Mouse (Mus musculus): ENCODE measurements at regions not wholly inside any gene's neighbourhood (a gene's known extent, or its start where the extent isn't known, plus 50 kb on each side); places are given as distances from the start of the nearest gene placed in this dataset.

GRCm38 (mm10) chr16:24176057-24176456 is 187.4 kb upstream of the Bcl6 start:
- TF ChIP-seq CTCF (IDR thresholded peaks at IDR 0.05; ENCODE audit: borderline replicate concordance, insufficient read depth, low read depth, low read length): no peak
- TF ChIP-seq POLR2A (IDR thresholded peaks at IDR 0.05; ENCODE audit: borderline replicate concordance, insufficient read depth, low read length): no peak

All from cerebellum, adult 2 months (tissue).